Mouse (Mus musculus) heart, embryonic 14.5 days (tissue): ENCODE data around the gene Ccr7. TPM values are rescaled to one million over a fixed set of nuclear protein-coding genes. Genes with fewer than 3 reads are reported as not detected.

ENCODE experiments used
- ATAC-seq: fragments of 200-750 bp; cut with Nextera tagmentation; 2 replicates; pipeline ENCODE4 v1.8.0; 2017; ENCODE audit warnings: low read depth, moderate TSS enrichment; ENCODE audit not compliant: insufficient number of reproducible peaks, insufficient read depth, low FRiP score
- H3K27ac ChIP-seq, 2 experiments: fragments of 200-500 bp in 1 of 2; fragments of 300-500 bp in 1 of 2; sonication (generic) in 1 of 2; replicated peaks in 1 of 2; 2 replicates each; pipeline ENCODE4 v1.5.1; 2012 to 2014; ENCODE audit warnings: low read depth in 2 of 2, low read length in 2 of 2, control low read depth in 1 of 2, mild to moderate bottlenecking in 1 of 2, mixed read lengths in 1 of 2; ENCODE audit not compliant: control insufficient read depth in 1 of 2, insufficient read depth in 1 of 2
- H3K27me3 ChIP-seq: fragments of 300-500 bp; sonication (generic); 2 replicates; pipeline ENCODE4 v1.6.1; 2014; ENCODE audit warnings: mild to moderate bottlenecking, low read length, control low read depth; ENCODE audit not compliant: control insufficient read depth, insufficient read depth
- H3K36me3 ChIP-seq: fragments of 300-500 bp; sonication (generic); 2 replicates; pipeline ENCODE4 v1.6.1; 2014; ENCODE audit warnings: mild to moderate bottlenecking, control low read depth, low read length, mixed read lengths; ENCODE audit not compliant: control insufficient read depth, insufficient read depth
- H3K4me1 ChIP-seq, 2 experiments: fragments of 200-500 bp in 1 of 2; fragments of 300-500 bp in 1 of 2; sonication (generic) in 1 of 2; 2 replicates each; pipeline ENCODE4 v1.6.1; 2012 to 2014; ENCODE audit warnings: low read length in 2 of 2, control low read depth in 1 of 2, mixed read lengths in 1 of 2; ENCODE audit not compliant: control insufficient read depth in 2 of 2, insufficient read depth in 2 of 2
- H3K4me2 ChIP-seq: fragments of 300-500 bp; sonication (generic); 2 replicates; pipeline ENCODE4 v1.6.1; 2014; ENCODE audit warnings: mild to moderate bottlenecking, low read length
- H3K4me3 ChIP-seq, 2 experiments: fragments of 200-500 bp in 1 of 2; fragments of 300-500 bp in 1 of 2; sonication (generic) in 1 of 2; 2 replicates each; pipeline ENCODE4 v1.5.1; 2012 to 2014; ENCODE audit warnings: low read length in 2 of 2, mild to moderate bottlenecking in 2 of 2, control low read depth in 1 of 2, low read depth in 1 of 2, moderate library complexity in 1 of 2; ENCODE audit not compliant: control insufficient read depth in 1 of 2, insufficient read depth in 1 of 2
- H3K9ac ChIP-seq: fragments of 300-500 bp; sonication (generic); 2 replicates; pipeline ENCODE4 v1.6.1; 2014; ENCODE audit warnings: mild to moderate bottlenecking, low read length
- H3K9me3 ChIP-seq: fragments of 300-500 bp; sonication (generic); 2 replicates; pipeline ENCODE4 v1.6.1; 2016; ENCODE audit warnings: low read length, control low read depth; ENCODE audit not compliant: control insufficient read depth
- WGBS: fragments of 180-500 bp; shearing (Covaris S2); extraction: QIAGEN DNeasy Blood & Tissue Kit; methylation state at CpG from one replicate; pipeline ENCODE4 v1.1.7; 2014; 5-methylcytosine and 5-hydroxymethylcytosine counted together
- polyA plus RNA-seq: library from polyadenylated mRNA; unstranded; fragments of >200 nt; fragmentation: Nextera tagmentation; extraction: Ambion mirVana; gene quantifications from 2 replicates; pipeline ENCODE4 v1.2.1, GENCODE M21; 2014

Ccr7 gene
- polyA plus RNA-seq, 1 experiment from 2014 or later, result 0.16 TPM

GRCm38 (mm10) chr11:99167576-99167975, 12.7 kb upstream of the Ccr7 start:
- no peak overlapping the region for H3K4me2 ChIP-seq
- WGBS, result 85% methylated on average over 7 of the region's 7 CpGs
- no peak for ATAC-seq
- H3K36me3 ChIP-seq, result no peaks in the 10 kb centered on the region
- H3K9me3 ChIP-seq, result no peaks in the 10 kb centered on the region
- no peak overlapping the region for H3K4me3 ChIP-seq
- no peak overlapping the region for H3K9ac ChIP-seq
- no peaks in the 10 kb centered on the region for H3K4me1 ChIP-seq
- H3K27ac ChIP-seq, result no peak overlapping the region
- no peaks in the 10 kb centered on the region for H3K27me3 ChIP-seq

- Histone ChIP-seq H3K4me1 (no peaks in the 10 kb centered on the region), H3K27me3 (no peaks in the 10 kb centered on the region), H3K9ac (no peak overlapping the region), H3K4me2 (no peak overlapping the region), H3K36me3 (no peaks in the 10 kb centered on the region), H3K4me3 (no peak overlapping the region), H3K9me3 (no peaks in the 10 kb centered on the region), H3K27ac (no peak overlapping the region)
- ATAC-seq, result no peak
- WGBS, result 89% methylated on average over 7 of the region's 7 CpGs
Observed at GRCm38 (mm10) chr11:99166241-99166640, 11.4 kb upstream of the Ccr7 start.

GRCm38 (mm10) chr11:99165031-99165752, 10.3 kb upstream of the Ccr7 start:
- Histone ChIP-seq H3K27ac (no peak overlapping the region), H3K9me3 (no peaks in the 10 kb centered on the region), H3K4me3 (no peak overlapping the region), H3K36me3 (no peaks in the 10 kb centered on the region), H3K4me1 (no peaks in the 10 kb centered on the region), H3K27me3 (no peaks in the 10 kb centered on the region), H3K4me2 (no peak overlapping the region), H3K9ac (no peak overlapping the region)
- no peak for ATAC-seq
- WGBS, result 74% methylated on average over 11 of the region's 11 CpGs

GRCm38 (mm10) chr11:99162972-99163686, 8.3 kb upstream of the Ccr7 start:
- Histone ChIP-seq H3K4me3 (no peak overlapping the region), H3K27ac (no peak overlapping the region), H3K4me1 (no peaks in the 10 kb centered on the region), H3K36me3 (no peaks in the 10 kb centered on the region), H3K27me3 (no peaks in the 10 kb centered on the region), H3K9ac (no peak overlapping the region), H3K9me3 (no peaks in the 10 kb centered on the region), H3K4me2 (no peak overlapping the region)
- WGBS, result 74% methylated on average over 10 of the region's 10 CpGs
- no peak for ATAC-seq

- H3K9me3 ChIP-seq, result no peaks in the 10 kb centered on the region
Observed at GRCm38 (mm10) chr11:99161648-99162047, 6.8 kb upstream of the Ccr7 start.

GRCm38 (mm10) chr11:99160228-99160627, 5.4 kb upstream of the Ccr7 start:
- H3K4me2 ChIP-seq, result no peak overlapping the region
- H3K9ac ChIP-seq, result no peak overlapping the region
- H3K4me1 ChIP-seq, result no peaks in the 10 kb centered on the region; a peak in 1 of 4 replicates
- ATAC-seq, result no peak
- no peak overlapping the region for H3K27ac ChIP-seq
- no peak overlapping the region for H3K4me3 ChIP-seq
- WGBS, result 74% methylated on average over 6 of the region's 6 CpGs
- H3K27me3 ChIP-seq, result no peaks in the 10 kb centered on the region
- no peaks in the 10 kb centered on the region for H3K36me3 ChIP-seq
- H3K9me3 ChIP-seq, result no peaks in the 10 kb centered on the region

More at GRCm38 (mm10) chr11:99161648-99162047, 6.8 kb upstream of the Ccr7 start:
- Histone ChIP-seq H3K4me2 (no peak overlapping the region), H3K4me1 (no peaks in the 10 kb centered on the region), H3K27ac (no peak overlapping the region), H3K27me3 (no peaks in the 10 kb centered on the region), H3K4me3 (no peak overlapping the region), H3K36me3 (no peaks in the 10 kb centered on the region), H3K9ac (no peak overlapping the region)
- 41% methylated on average over 5 of the region's 5 CpGs for WGBS
- ATAC-seq, result no peak

GRCm38 (mm10) chr11:99155817-99156216, 940 bp upstream of the Ccr7 start:
- no peak for ATAC-seq
- no peaks in the 10 kb centered on the region for H3K36me3 ChIP-seq
- WGBS, result 85% methylated on average over 9 of the region's 9 CpGs
- no peak overlapping the region for H3K4me3 ChIP-seq
- H3K9ac ChIP-seq, result no peak overlapping the region
- no peaks in the 10 kb centered on the region for H3K27me3 ChIP-seq
- no peaks in the 10 kb centered on the region for H3K9me3 ChIP-seq
- no peak overlapping the region for H3K4me2 ChIP-seq
- no peaks in the 10 kb centered on the region; a peak in 1 of 4 replicates for H3K4me1 ChIP-seq
- H3K27ac ChIP-seq, result no peak overlapping the region
